Mouse (Mus musculus): ENCODE measurements around the gene Pomt2. TPM values are rescaled to one million over a fixed set of nuclear protein-coding genes. Genes with fewer than 3 reads are reported as not detected.

Pomt2 gene
- polyA plus RNA-seq, 2 experiments, result 2.6 to 3.9 TPM

- ATAC-seq (ENCODE audit: insufficient read depth) (no peak), DNase-seq (ENCODE audit: low read depth in 3 of 3, low spot score in 3 of 3) (no peak)
- H3K36me3 ChIP-seq (replicated peaks; ENCODE audit: control insufficient read depth, insufficient read depth, low read depth), result no peaks in the 10 kb centered on the region
- no peaks in the 10 kb centered on the region for H3K9me3 ChIP-seq (ENCODE audit: control insufficient read depth, low read length)
- WGBS (ENCODE audit: insufficient replicate concordance), result 76% methylated on average over 2 of the region's 2 CpGs
- no peak overlapping the region for H3K27ac ChIP-seq
- peaks cover 0 to 5% of the 10 kb centered on the region in 2 experiments; a peak in 1 of 4 replicates for H3K4me1 ChIP-seq (replicated peaks; ENCODE audit: control insufficient read depth in 2 of 2, insufficient read depth in 2 of 2, low read length in 1 of 2)
- no peak overlapping the region for H3K4me2 ChIP-seq (ENCODE audit: low read depth)
- no peak overlapping the region for H3K9ac ChIP-seq (replicated peaks)
- H3K27me3 ChIP-seq (ENCODE audit: control insufficient read depth, insufficient read depth, low read length), result no peaks in the 10 kb centered on the region
- no peak overlapping the region for H3K4me3 ChIP-seq (ENCODE audit: insufficient read depth in 1 of 2, low read depth in 2 of 2, low read length in 2 of 2)
- no peak for TF ChIP-seq EP300 (IDR thresholded peaks at IDR 0.05; ENCODE audit: low read depth)
- TF ChIP-seq CTCF (IDR thresholded peaks at IDR 0.05; ENCODE audit: low read depth), result no peak
Measured at GRCm38 (mm10) chr12:87131181-87131580, 16.6 kb downstream of the Pomt2 start.

GRCm38 (mm10) chr12:87130224-87130623 is 17.5 kb downstream of the Pomt2 start:
- H3K4me2 ChIP-seq (ENCODE audit: low read depth), result no peak overlapping the region
- no peak overlapping the region for H3K27ac ChIP-seq
- H3K4me1 ChIP-seq (replicated peaks; ENCODE audit: control insufficient read depth in 2 of 2, insufficient read depth in 2 of 2, low read length in 1 of 2), result peaks cover 0 to 5% of the 10 kb centered on the region in 2 experiments; a peak in 1 of 4 replicates
- no peak for ATAC-seq (ENCODE audit: insufficient read depth)
- DNase-seq (ENCODE audit: low read depth in 3 of 3, low spot score in 3 of 3), result no peak
- H3K36me3 ChIP-seq (replicated peaks; ENCODE audit: control insufficient read depth, insufficient read depth, low read depth), result no peaks in the 10 kb centered on the region
- H3K4me3 ChIP-seq (ENCODE audit: insufficient read depth in 1 of 2, low read depth in 2 of 2, low read length in 2 of 2), result no peak overlapping the region
- TF ChIP-seq EP300 (IDR thresholded peaks at IDR 0.05; ENCODE audit: low read depth) (no peak), CTCF (IDR thresholded peaks at IDR 0.05; ENCODE audit: low read depth) (no peak)
- no peaks in the 10 kb centered on the region for H3K27me3 ChIP-seq (ENCODE audit: control insufficient read depth, insufficient read depth, low read length)
- 62% methylated on average over 4 of the region's 4 CpGs for WGBS (ENCODE audit: insufficient replicate concordance)
- H3K9ac ChIP-seq (replicated peaks), result no peak overlapping the region
- no peaks in the 10 kb centered on the region for H3K9me3 ChIP-seq (ENCODE audit: control insufficient read depth, low read length)

DNA sequence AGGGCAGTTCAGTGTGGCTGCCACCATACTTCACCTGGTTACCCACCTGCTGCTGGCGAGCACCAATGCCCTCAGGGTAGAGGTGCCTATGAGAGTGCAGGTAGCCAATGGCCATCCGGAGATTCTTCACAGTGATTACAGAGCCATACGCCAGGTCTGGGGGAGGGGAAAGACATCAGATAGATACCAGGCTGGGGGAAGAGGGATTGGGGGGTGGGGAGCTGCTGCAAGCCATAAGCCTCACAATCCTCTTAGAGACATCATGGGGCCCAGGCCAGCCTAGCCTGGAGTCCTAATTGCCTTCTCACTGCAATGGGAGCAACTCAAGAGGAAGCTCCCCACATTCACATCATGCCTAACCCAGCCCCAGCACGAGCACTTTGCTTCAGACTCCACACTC is 20.5 kb downstream of the Pomt2 start:
- Histone ChIP-seq H3K9me3 (ENCODE audit: control insufficient read depth, low read length) (no peaks in the 10 kb centered on the region), H3K27ac (no peak overlapping the region), H3K27me3 (ENCODE audit: control insufficient read depth, insufficient read depth, low read length) (no peaks in the 10 kb centered on the region), H3K36me3 (replicated peaks; ENCODE audit: control insufficient read depth, insufficient read depth, low read depth) (no peaks in the 10 kb centered on the region), H3K9ac (replicated peaks) (no peak overlapping the region), H3K4me2 (ENCODE audit: low read depth) (no peak overlapping the region), H3K4me3 (ENCODE audit: insufficient read depth in 1 of 2, low read depth in 2 of 2, low read length in 2 of 2) (no peak overlapping the region), H3K4me1 (replicated peaks; ENCODE audit: control insufficient read depth in 2 of 2, insufficient read depth in 2 of 2, low read length in 1 of 2) (peaks cover 3 to 6% of the 10 kb centered on the region in 2 experiments)
- ATAC-seq (ENCODE audit: insufficient read depth), result no peak
- WGBS (ENCODE audit: insufficient replicate concordance), result 59% methylated on average over 4 of the region's 4 CpGs
- no peak for DNase-seq (ENCODE audit: low read depth in 3 of 3, low spot score in 3 of 3)
- TF ChIP-seq EP300 (IDR thresholded peaks at IDR 0.05; ENCODE audit: low read depth) (no peak), CTCF (IDR thresholded peaks at IDR 0.05; ENCODE audit: low read depth) (no peak)

- Histone ChIP-seq H3K4me3 (ENCODE audit: insufficient read depth in 1 of 2, low read depth in 2 of 2, low read length in 2 of 2) (no peak overlapping the region), H3K27ac (no peak overlapping the region; the same call in 1 of the 2 replicates), H3K36me3 (replicated peaks; ENCODE audit: control insufficient read depth, insufficient read depth, low read depth) (no peaks in the 10 kb centered on the region), H3K9ac (replicated peaks) (no peak overlapping the region), H3K27me3 (ENCODE audit: control insufficient read depth, insufficient read depth, low read length) (no peaks in the 10 kb centered on the region), H3K4me2 (ENCODE audit: low read depth) (no peak overlapping the region), H3K4me1 (replicated peaks; ENCODE audit: control insufficient read depth in 2 of 2, insufficient read depth in 2 of 2, low read length in 1 of 2) (peaks cover 6 to 7% of the 10 kb centered on the region in 2 experiments), H3K9me3 (ENCODE audit: control insufficient read depth, low read length) (no peaks in the 10 kb centered on the region)
- 32% methylated on average over 4 of the region's 4 CpGs for WGBS (ENCODE audit: insufficient replicate concordance)
- ATAC-seq (ENCODE audit: insufficient read depth), result peak; percentile 93
- TF ChIP-seq CTCF (IDR thresholded peaks at IDR 0.05; ENCODE audit: low read depth) (no peak), EP300 (IDR thresholded peaks at IDR 0.05; ENCODE audit: low read depth) (peak; percentile 57)
- peak; percentile 52 to 60 (median 59) for DNase-seq (ENCODE audit: low read depth in 3 of 3, low spot score in 3 of 3)
Measured at GRCm38 (mm10) chr12:87121918-87122589, 25.7 kb downstream of the Pomt2 start.

GRCm38 (mm10) chr12:87107357-87107977 is 40.3 kb downstream of the Pomt2 start:
- Histone ChIP-seq H3K27ac (no peak overlapping the region), H3K4me3 (ENCODE audit: insufficient read depth in 1 of 2, low read depth in 2 of 2, low read length in 2 of 2) (no peak overlapping the region), H3K9ac (replicated peaks) (no peak overlapping the region), H3K9me3 (ENCODE audit: control insufficient read depth, low read length) (no peaks in the 10 kb centered on the region), H3K36me3 (replicated peaks; ENCODE audit: control insufficient read depth, insufficient read depth, low read depth) (no peaks in the 10 kb centered on the region), H3K4me2 (ENCODE audit: low read depth) (no peak overlapping the region), H3K4me1 (replicated peaks; ENCODE audit: control insufficient read depth in 2 of 2, insufficient read depth in 2 of 2, low read length in 1 of 2) (no peaks in the 10 kb centered on the region), H3K27me3 (ENCODE audit: control insufficient read depth, insufficient read depth, low read length) (peaks cover 1% of the 10 kb centered on the region; the same call in 1 of the 2 replicates)
- DNase-seq (ENCODE audit: low read depth in 3 of 3, low spot score in 3 of 3), result no peak
- TF ChIP-seq CTCF (IDR thresholded peaks at IDR 0.05; ENCODE audit: low read depth), result no peak
- no peak for TF ChIP-seq EP300 (IDR thresholded peaks at IDR 0.05; ENCODE audit: low read depth)
- 31% methylated on average over 3 of the region's 3 CpGs for WGBS (ENCODE audit: insufficient replicate concordance)
- ATAC-seq (ENCODE audit: insufficient read depth), result no peak

Data from liver, embryonic 14.5 days (tissue).